Mouse (Mus musculus) left cerebral cortex, postnatal 4 days (tissue): ENCODE measurements at regions not wholly inside any gene's neighbourhood (a gene's known extent, or its start where the extent isn't known, plus 50 kb on each side); places are given as distances from the start of the nearest gene placed in this dataset.

Source experiments
- DNase-seq: peaks from one replicate; pipeline ENCODE4 v3.0.0-alpha.2; 2022
- intact Hi-C: fragments of 180-260 bp; cut with DNase I; formaldehyde crosslinking; loops from one replicate; pipeline ENCODE4 v1.15.1; 2025

- intact Hi-C loops = no loop called here
- no peak for DNase-seq
Measured at GRCm38 (mm10) chr17:9741321-9741720, 71.8 kb upstream of the Pabpc6 start.

GRCm38 (mm10) chr17:9729020-9729419 is 59.5 kb upstream of the Pabpc6 start:
- no peak for DNase-seq
- intact Hi-C loops = no loop called here

GRCm38 (mm10) chr17:9725704-9726469 is 56.4 kb upstream of the Pabpc6 start:
- intact Hi-C loops = no loop called here
- peak; percentile 72 for DNase-seq

- intact Hi-C loops = no loop called here
- peak; percentile 20 for DNase-seq
Measured at GRCm38 (mm10) chr17:9723484-9723883, 54.0 kb upstream of the Pabpc6 start.

- intact Hi-C loops = no loop called here
- no peak for DNase-seq
Measured at GRCm38 (mm10) chr17:9722709-9723108, 53.2 kb upstream of the Pabpc6 start.
